Mouse (Mus musculus): ENCODE results near the gene Foxp2.
A peak's percentile ranks its signal among the peaks of the same experiment; 100 is the strongest.

Gene Foxp2

DNA sequence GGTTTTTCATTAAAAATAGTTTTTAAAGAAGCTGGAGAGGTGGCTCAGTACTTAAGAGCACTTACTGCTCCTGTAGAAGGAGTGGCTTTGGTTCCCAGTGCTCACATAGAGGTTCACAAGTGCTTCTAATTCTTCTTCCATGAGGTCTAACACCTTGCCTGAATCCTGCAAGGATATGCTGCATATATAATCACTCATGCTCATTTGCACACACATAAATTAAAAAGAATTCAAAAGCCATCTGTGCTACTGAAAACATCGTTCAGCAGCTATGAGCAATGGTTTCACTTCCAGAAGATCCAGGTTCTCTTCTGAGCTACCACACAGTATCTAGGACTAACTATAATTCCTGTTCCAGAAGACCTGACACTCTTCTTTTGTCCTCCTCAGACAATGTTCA, 200.4 kb downstream of the Foxp2 start:
- peak; percentile 93 for ATAC-seq (ENCODE audit: low TSS enrichment)

- ATAC-seq (ENCODE audit: low TSS enrichment) = no peak
Observed at GRCm38 (mm10) chr6:15120916-15121315, 219.8 kb downstream of the Foxp2 start.

GRCm38 (mm10) chr6:15121339-15121738, 220.2 kb downstream of the Foxp2 start:
- ATAC-seq (ENCODE audit: low TSS enrichment) = no peak

DNA sequence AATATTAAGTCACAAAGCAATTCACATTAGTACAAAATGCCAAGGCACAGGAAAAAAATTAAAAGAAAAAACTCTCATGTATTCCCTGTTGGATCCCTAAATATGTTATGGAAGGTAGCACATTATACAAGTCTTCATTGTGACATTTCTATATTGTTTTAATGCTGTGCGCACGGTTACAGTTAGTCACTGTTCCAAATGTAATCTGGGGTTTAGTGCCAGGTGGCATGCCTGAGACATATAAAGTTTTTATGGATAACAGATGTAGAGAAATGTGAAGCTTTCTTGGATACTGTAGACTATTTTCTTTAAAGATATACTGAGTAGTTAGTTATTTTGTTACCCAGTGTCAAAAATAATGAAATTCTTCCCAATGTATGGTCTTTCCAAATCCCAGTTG, 229.0 kb downstream of the Foxp2 start:
- ATAC-seq (ENCODE audit: low TSS enrichment) = no peak

DNA sequence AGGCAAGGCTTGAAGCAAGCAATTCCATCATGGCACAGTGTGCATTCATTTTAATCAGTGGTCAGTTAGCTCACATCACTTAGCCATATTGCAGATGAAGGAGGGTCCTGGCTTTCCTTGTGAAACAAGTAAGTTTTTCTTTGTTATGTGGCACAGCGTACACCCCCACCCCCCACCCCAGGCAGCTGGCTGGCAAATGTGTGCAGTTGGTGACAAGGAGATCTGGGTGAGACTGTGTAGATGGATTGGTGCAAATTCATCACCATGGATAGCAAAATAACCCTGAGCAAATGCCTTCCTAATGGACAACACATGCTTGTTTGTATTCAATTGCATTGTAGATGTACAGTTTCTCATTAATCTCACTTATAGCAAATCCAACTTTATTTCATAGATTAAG, 240.9 kb downstream of the Foxp2 start:
- no peak for ATAC-seq (ENCODE audit: low TSS enrichment)

DNA sequence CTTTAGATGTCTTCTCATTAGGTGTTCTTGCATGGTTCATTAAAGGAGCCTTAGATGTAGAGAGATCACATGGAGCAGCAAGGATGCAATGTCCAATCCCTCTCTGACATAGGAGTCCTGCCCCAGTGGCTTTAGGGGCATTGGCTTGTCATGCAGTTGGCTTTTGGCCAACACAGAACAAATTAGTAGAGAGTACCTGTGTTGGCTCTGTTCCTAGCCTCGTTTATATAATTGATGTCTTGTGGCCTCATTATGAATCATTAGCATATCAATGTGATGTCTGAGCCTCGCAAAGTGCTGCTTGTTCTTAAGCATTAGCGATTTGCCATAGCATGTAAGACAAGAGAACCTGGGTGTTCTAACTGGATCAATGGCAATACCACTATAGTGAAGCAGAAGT, 250.5 kb downstream of the Foxp2 start:
- ATAC-seq (ENCODE audit: low TSS enrichment) = no peak

DNA sequence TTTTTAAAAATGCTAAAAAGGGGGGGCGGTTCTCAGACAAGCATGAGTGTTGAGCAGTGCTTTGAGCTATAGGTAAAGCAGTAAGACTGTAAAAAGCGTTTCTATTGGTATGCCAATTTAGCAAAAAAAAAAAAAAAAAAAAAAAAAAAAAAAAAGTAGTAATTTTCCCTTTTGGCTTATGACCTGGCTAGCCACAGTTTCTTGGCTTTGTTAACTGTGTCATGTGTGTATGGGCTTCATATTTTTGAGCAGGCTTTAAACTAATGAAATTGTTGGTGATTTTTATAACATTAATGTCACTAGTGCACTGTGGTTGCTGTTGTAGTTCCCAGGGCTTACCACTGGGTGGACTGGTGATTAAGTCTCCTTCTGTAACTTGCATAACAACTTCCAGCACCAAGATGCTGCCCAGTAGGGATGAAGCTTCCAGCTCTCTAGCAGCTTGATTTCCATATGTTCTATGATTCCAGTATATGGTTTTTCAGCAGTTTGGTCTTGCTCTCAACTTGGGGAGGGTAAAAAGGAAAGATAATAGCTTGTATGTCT, 262.4 kb downstream of the Foxp2 start:
- 0 out of 2 replicates have a peak, but pooled peaks have one; percentile 52 for ATAC-seq (ENCODE audit: low TSS enrichment)

- 0 out of 2 replicates have a peak, but pooled peaks have one; percentile 55 for ATAC-seq (ENCODE audit: low TSS enrichment)
Observed at GRCm38 (mm10) chr6:15176754-15177153, 275.6 kb downstream of the Foxp2 start.

- no peak for ATAC-seq (ENCODE audit: low TSS enrichment)
Observed at GRCm38 (mm10) chr6:15192877-15193276, 291.7 kb downstream of the Foxp2 start.

DNA sequence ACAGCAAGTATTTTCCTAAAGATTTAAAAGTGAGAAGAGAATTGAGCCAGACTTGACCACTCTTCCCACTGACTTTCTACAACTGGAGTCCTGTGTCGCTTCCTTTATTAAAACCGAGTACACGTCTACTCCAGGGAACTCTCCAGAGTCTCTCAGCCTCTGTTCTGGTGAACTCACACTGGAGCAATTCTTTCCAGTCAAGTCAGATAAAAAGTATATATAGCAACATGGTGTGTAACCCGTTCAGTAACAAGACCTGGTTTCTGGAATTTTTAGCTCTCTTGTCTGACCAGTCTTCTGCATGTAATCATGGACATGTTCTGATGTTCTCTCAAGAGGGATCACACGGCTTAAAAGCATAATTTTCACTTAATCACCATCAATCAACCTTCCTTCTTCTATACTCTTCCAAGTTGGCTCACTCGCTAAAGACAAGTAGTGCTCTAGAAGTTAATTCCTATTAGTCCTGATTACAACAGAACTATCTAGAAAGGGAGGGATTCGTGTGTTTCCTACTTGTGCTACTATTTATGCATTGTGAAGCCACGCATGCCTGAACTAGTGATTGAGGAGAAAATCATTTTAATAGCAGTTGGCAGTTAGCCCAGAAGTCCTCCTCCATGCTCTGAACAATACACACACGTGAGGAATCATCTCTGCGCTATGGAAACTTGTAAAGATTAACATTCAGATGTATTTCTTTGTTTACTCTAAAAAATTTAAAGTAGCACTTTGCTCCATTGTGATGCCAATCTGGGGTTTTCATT, 341.2 kb downstream of the Foxp2 start:
- ATAC-seq (ENCODE audit: low TSS enrichment) = no peak

- ATAC-seq (ENCODE audit: low TSS enrichment) = peak; percentile 47; the same call in 1 of the 2 replicates
Observed at GRCm38 (mm10) chr6:15257393-15257792, 356.2 kb downstream of the Foxp2 start.

GRCm38 (mm10) chr6:15257893-15258292, 356.7 kb downstream of the Foxp2 start:
- no peak for ATAC-seq (ENCODE audit: low TSS enrichment)

- ATAC-seq (ENCODE audit: low TSS enrichment) = no peak
Observed at GRCm38 (mm10) chr6:15268136-15268535, 367.0 kb downstream of the Foxp2 start.

GRCm38 (mm10) chr6:15285213-15285612, 384.1 kb downstream of the Foxp2 start:
- ATAC-seq (ENCODE audit: low TSS enrichment) = no peak

- ATAC-seq (ENCODE audit: low TSS enrichment) = no peak
Observed at GRCm38 (mm10) chr6:15294081-15294480, 392.9 kb downstream of the Foxp2 start.

GRCm38 (mm10) chr6:15299279-15299678, 398.1 kb downstream of the Foxp2 start:
- ATAC-seq (ENCODE audit: low TSS enrichment) = no peak

DNA sequence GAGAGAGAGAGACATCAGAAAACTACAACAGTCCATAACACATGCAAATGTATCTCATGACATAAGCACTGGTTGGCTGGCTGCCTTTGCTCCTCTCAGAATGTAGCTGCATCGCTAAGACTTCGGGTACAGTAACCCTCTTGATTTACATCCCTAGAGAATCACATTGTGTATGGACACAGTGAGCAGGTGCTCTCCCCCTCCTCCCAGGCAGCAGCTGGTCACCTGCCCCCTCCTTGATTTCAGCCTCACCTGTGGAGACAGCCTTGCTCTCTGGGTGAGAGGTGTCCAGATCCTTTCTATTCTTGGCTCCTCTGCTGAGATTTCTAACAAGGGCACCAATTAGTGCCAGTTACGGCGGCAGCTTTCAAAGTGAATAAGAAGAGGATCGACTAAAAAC, 409.5 kb downstream of the Foxp2 start:
- ATAC-seq (ENCODE audit: low TSS enrichment) = peak; percentile 77

DNA sequence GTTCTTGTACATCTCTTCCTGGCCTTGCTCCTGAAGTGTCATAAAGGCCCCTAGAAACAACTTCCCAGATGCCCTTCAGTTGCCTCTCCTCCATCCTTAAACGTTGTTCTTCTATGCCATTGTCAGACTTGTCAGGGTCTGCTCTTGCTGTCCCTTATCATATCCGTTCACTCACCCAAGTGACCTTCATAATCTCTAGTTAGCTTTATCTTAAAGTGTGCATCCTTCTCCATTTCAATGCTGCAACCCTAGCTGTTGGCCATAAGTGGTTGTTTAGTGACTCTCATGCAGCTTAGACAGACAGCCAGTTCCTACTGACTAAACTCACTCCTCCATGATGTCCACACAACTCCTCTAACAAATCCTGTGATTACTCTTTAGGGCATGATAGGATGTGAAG, 415.8 kb downstream of the Foxp2 start:
- ATAC-seq (ENCODE audit: low TSS enrichment) = no peak

- peak; percentile 90 for ATAC-seq (ENCODE audit: low TSS enrichment)
Observed at GRCm38 (mm10) chr6:15318343-15318742, 417.2 kb downstream of the Foxp2 start.

GRCm38 (mm10) chr6:15321551-15321974, 420.4 kb downstream of the Foxp2 start:
- ATAC-seq (ENCODE audit: low TSS enrichment) = no peak

GRCm38 (mm10) chr6:15323099-15323498, 421.9 kb downstream of the Foxp2 start:
- no peak for ATAC-seq (ENCODE audit: low TSS enrichment)

- ATAC-seq (ENCODE audit: low TSS enrichment) = no peak
Observed at GRCm38 (mm10) chr6:15347705-15348104, 446.6 kb downstream of the Foxp2 start.

DNA sequence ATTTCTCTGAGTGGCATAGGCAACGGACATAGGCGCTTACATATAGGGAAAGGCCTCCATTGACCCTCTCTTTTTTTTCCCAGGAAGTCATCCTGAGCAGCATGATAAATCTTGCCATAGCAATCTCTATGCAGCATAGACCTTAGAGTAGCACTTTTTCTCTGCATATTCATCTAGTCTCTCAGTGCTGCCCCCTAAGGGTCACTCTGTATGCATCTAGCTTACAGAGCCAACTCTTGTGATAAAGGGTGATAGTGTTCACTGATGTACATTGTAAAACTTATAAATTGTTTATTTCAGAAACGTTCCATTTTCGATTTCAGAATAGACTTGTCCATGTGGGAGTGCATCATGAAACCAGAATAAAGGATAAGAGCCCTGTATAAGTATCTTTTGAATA, 454.7 kb downstream of the Foxp2 start:
- no peak for ATAC-seq (ENCODE audit: low TSS enrichment)

DNA sequence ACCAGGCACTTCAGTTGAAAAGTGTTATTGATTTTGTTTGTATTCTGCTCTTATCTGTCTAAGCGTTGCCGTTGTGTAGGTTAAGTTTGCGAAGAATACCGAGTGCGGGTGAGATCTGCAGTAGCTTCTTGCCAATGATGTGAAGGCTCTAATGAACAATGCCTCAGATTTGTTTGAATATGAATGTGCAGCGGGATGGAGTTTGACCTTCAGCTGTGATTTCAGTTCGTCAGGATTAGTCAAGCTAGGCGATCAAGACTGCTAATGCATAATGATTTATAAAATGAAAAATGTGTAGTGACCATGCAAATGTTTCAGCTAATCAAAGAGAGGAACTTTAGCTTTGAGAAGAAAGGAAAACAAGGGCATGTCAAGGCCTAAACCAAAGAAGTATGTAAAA, 469.1 kb downstream of the Foxp2 start:
- ATAC-seq (ENCODE audit: low TSS enrichment) = no peak

Data from frontal cortex, adult (tissue).